Mouse (Mus musculus): ENCODE results near the gene Olfr1336. TPM values are rescaled to one million over a fixed set of nuclear protein-coding genes. Genes with fewer than 3 reads are reported as not detected.

Olfr1336 gene
- total RNA-seq (2023): under 1 TPM in 1 of 2 experiments, not detected in 1; 0.04 TPM

GRCm38 (mm10) chr7:6455868-6456267 is at the start of gene Olfr1336:
Gene Olfr1336, plus strand, starts transcription at chr7:6456168.

GRCm38 (mm10) chr7:6410043-6410442 is 45.9 kb upstream of the Olfr1336 start, which contains the start of gene Gm20715:
Gene Gm20715, plus strand, starts transcription at chr7:6410277.

GRCm38 (mm10) chr7:6438388-6438787 is 17.6 kb upstream of the Olfr1336 start, which contains the start of gene Olfr1344:
Gene Olfr1344, plus strand, starts transcription at chr7:6438688.

GRCm38 (mm10) chr7:6466951-6467350 is 11.0 kb downstream of the Olfr1336 start, which contains the start of gene Olfr1346:
Gene Olfr1346, plus strand, starts transcription at chr7:6467101.

GRCm38 (mm10) chr7:6486841-6487240 is 30.9 kb downstream of the Olfr1336 start, which contains the start of gene Olfr5:
Gene Olfr5, minus strand, starts transcription at chr7:6486941.

GRCm38 (mm10) chr7:6499655-6500054 is 43.7 kb downstream of the Olfr1336 start, which contains the start of gene Olfr1347:
Gene Olfr1347, minus strand, starts transcription at chr7:6499755.

GRCm38 (mm10) chr7:6508648-6509047 is 52.7 kb downstream of the Olfr1336 start, which contains the start of gene Olfr1348:
Gene Olfr1348, minus strand, starts transcription at chr7:6508748.

Other genes with a start within 250 kb of the Olfr1336 start
- not detected for gene Zscan5b, start 233.9 kb upstream of the Olfr1336 start, total RNA-seq (2023)
- not detected for gene Epp13, start 203.5 kb upstream of the Olfr1336 start, total RNA-seq (2023)
- gene Zfp667, start 169.6 kb upstream of the Olfr1336 start, total RNA-seq (2023): under 1 TPM; 0.24 to 0.35 TPM
- under 1 TPM; 0.60 to 0.73 TPM for gene Zfp583, start 124.9 kb upstream of the Olfr1336 start, total RNA-seq (2023)
- gene Gm3854, start 112.4 kb upstream of the Olfr1336 start, total RNA-seq (2023): under 1 TPM in 1 of 2 experiments, not detected in 1; 0.11 TPM
- gene Zfp78, start 92.9 kb upstream of the Olfr1336 start, total RNA-seq (2023): 1 to 10 TPM in 1 of 2 experiments, under 1 TPM in 1; 0.88 to 1.2 TPM
- 1 to 10 TPM; 1.4 to 2.2 TPM for gene Zfp28, start 72.9 kb upstream of the Olfr1336 start, total RNA-seq (2023)
- gene Smim17, start 57.5 kb upstream of the Olfr1336 start, total RNA-seq (2023): not detected
- gene Gm20715, start 45.9 kb upstream of the Olfr1336 start, total RNA-seq (2023): not detected
- not detected for gene Olfr1344, start 17.5 kb upstream of the Olfr1336 start, total RNA-seq (2023)
- gene Olfr1346, start 10.9 kb downstream of the Olfr1336 start, total RNA-seq (2023): not detected
- gene Olfr5, start 30.8 kb downstream of the Olfr1336 start, total RNA-seq (2023): not detected
- gene Olfr1347, start 43.6 kb downstream of the Olfr1336 start, total RNA-seq (2023): not detected
- not detected for gene Olfr1348, start 52.6 kb downstream of the Olfr1336 start, total RNA-seq (2023)
- not detected for gene Olfr1349, start 66.8 kb downstream of the Olfr1336 start, total RNA-seq (2023)
- gene Olfr1350, start 108.7 kb downstream of the Olfr1336 start, total RNA-seq (2023): not detected
- gene Zim1, start 240.3 kb downstream of the Olfr1336 start, total RNA-seq (2023): not detected